Mouse (Mus musculus) right cerebral cortex, adult 2 months (tissue): ENCODE data around the gene Lbhd2.

ENCODE experiments used
- DNase-seq, 2 experiments: peaks; one replicate each; pipeline ENCODE4 v3.0.0; 2021 to 2022; ENCODE audit warnings: low spot score in 2 of 2

Gene Lbhd2

DNA sequence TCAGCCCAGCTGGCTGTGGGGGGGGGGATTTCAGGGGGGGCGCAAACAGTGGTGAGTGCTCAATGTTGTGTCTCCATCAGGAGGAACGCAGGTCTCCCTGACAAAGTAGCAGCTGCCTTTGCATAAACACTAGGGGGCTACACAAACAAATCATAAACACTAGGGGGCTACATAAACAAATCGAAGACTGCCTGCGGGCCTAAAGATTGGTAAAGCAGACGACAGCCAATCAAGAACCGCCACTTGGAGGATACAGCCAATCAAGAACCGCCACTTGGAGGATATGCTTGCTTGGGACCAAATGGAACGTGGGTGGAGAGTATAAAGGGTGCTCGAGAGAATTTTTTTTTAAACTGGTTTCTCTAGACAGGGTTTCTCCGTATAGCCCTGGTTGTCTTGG, 1.7 kb upstream of the Lbhd2 start:
- DNase-seq: no peak

- DNase-seq: no peak
Observed at GRCm38 (mm10) chr12:111409583-111409982, 3.0 kb downstream of the Lbhd2 start.

DNA sequence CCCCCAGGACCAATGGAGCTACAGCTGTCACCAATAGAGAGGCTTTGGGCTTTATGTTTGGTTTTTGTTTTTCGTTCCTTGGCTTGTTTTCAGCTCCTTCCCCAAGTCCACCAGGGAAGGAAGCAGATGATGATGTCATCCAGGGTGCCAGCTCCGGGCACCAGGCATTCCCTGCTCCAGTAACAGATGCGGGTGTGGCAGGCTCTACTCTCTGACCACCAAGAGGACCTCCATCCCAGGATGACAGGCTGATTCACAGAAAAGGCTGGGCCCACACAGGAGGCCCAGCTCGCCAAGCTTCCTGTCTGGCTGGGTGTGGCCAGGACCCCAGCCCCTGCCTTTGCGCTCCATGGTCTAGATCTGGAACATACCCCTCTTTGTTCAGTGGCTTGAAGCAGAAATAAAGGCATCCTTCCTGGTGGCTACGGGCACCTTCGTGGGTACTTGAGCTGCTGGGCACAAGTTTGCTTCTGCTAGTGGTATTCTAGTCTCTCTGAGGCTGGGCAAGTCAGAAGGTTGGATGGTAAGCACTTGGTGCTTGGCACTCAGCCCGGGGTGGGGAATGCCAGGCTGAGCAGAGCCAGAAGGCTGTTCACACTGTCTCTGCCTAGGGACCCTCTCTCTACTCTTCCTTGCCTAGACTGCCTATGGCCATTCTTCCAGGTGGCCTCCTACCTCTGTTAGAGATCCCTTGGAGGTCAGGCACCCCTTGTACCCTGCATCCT, 5.2 kb downstream of the Lbhd2 start:
- DNase-seq: no peak

GRCm38 (mm10) chr12:111412581-111413284, 6.1 kb downstream of the Lbhd2 start:
- no peak for DNase-seq

- DNase-seq: peak; percentile 91 to 92
Observed at GRCm38 (mm10) chr12:111413300-111413699, 6.7 kb downstream of the Lbhd2 start.

- no peak for DNase-seq
Observed at GRCm38 (mm10) chr12:111416921-111417779, 10.5 kb downstream of the Lbhd2 start, which contains the start of gene Exoc3l4. Gene Exoc3l4, plus strand, starts transcription at chr12:111417017.

DNA sequence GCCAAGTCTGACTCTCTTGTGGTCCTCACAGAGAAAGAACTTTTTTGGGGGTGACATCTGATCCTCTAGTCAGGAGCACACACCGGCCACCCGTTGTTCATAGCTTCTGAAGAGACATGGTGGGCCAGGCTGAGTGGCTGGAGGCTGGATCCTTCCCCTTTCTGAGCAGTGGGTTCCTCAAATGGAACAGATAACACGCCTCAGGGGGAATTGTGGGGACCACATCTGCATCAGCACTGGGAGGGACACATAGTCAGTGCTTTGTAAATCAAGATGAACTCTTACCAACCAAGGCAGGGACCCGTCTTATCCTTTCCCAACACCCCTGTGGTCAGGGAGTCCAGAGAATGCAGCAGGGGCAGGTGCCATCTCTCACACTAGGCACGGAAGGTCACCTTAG, 13.3 kb downstream of the Lbhd2 start:
- DNase-seq: no peak

DNA sequence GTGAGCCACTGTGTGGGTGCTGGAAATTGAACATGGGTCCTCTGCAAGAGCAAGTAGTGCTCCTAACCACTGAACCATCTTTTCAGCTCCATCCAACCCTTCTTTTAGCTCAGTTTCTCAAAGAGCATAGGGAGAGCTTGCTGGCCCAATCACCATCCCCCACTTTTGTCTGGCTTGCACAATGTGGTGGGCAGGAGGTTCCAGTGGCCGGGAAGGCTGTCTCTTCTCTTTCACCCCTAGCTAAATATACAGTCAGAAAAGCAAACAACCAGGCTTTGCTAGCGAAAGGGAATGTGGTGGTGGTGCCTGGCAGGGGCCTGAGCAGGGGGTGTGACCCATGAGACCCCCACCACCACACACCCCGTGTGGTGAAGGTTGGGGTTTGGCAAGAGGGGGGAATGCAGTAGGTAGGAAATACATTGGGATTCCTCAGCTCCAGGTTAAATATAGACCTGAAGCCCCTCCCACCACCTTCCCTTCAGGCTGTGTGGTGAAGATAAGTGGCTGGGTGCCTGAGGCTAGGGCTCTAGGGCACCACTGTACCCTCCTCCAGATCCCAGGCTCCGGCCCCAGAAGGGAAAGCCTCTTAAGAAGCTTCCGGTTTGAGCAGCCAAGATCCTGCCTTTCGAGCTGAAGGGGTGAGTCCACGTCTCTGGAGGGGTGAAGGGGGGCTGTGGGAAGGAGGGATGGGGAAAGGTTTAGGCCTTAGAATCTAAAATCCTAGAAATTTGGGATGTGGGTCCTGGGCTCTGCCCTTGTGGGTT, 14.5 kb downstream of the Lbhd2 start:
- no peak for DNase-seq

DNA sequence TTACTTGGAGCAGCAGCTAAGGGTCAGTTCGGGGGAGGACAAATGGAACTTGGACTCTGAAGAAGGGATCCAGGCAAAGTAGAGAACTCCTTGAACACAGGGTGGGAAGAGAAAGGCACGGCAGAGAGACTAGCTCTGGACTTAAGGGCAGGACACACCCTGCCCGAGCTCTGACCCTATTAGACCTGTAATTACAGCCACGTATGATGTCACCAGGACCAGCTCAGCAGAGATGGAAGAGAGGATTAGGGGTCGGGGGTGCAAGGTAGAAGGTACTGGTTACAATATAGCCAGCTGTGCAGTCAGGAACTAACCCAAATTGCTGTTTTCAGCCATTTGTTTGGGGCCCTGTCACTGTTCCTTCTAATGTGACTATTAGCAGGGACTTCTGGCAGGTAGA, 16.2 kb downstream of the Lbhd2 start:
- DNase-seq: no peak

DNA sequence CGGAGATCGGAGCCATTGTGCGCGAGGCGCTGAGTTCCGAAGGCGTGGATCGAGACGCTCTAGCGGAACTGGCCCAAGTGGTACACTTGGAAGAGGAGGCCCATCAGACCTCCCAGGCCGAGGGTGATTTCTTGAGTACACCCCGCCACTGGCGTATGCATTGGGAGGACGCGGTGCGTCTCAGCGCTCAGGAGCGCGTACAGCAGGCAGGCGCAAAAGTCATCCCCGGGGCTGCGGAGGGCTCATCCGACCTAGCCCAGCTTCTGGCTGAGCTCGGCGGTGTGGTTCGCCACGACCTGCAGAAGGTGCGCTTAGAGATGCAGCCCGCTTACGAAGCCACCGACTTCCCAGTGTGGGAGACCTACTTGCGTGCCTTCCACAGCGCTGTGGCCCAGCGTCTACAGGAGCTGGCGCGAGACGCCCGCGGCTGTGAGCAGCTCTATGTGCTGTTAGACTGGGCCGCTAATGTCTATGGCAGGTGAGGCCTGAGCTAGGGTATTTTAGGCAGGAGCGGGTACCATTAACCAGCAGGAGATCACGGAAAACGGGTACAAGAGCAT, 17.0 kb downstream of the Lbhd2 start:
- no peak for DNase-seq

DNA sequence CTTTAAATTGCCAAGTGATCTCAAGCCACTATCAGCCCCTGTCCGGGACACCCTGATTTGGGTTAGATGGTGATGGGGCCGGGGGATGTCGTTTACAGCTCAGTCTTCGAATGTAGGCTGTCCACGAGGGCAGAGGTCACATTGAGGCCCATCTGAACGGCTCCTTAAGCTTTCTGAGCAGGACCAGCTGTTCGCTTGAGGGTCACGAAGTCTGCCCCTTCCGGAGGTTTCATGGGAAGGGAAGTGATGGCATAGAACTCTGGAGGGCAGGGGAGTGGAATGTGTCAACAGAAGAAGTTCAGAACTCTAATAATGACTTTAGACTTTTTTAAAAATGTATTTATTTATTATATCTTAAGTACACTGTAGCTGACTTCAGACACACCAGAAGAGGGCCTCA, 17.9 kb downstream of the Lbhd2 start:
- no peak for DNase-seq

DNA sequence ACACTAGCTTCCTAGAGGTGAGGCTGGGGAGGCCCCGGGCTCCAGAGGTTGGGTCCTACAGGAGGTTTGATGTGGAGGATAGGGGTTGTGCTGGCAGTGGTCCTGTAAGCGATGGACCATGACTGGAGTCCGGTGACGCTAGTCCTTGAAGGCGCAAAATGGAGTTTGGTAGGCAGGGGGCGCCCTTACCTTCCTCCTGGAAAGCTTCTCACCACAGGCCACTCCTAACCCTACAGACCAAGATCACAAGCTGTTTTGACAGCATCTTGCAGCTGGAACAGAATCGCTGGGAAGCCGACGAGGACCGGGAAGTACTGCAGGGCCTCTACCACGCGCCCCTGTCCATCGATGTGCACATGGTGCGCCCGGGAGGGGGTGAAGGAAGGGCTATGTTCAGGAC, 18.6 kb downstream of the Lbhd2 start:
- DNase-seq: peak; percentile 86 to 89

DNA sequence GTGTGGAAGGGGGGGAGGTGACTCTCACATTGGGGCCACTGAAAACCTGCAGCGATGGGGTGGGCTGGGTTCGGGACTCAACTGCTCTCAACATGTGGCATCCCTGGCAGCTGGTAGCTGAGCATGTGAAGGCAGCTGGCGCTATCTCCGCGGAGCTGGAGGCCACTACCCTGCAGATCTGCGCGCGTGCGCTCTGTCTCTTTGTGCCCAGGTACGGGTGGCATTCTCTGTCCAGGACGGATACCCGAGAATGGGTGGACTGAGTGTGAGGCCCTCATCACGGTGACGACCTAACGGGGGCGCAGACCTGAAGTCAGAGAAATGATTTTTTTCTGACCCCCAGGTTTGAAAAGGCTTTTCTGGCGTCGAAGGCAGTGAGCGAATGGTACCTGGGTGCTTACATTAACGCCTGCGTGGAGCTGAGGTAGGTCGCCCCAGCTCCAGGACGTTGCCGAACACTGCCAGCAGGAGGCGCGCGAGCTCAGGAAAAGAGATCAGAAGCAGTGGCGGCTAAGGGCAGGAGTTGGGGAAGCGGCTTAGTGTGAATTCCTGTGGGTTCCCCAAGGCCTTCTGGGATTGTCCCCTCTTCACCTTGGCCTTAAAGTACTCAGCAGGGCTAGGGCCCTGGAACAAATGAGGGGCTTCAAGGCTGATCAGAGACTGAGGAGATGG, 19.3 kb downstream of the Lbhd2 start:
- DNase-seq: peak; percentile 94 to 97

GRCm38 (mm10) chr12:111427438-111428113, 21.0 kb downstream of the Lbhd2 start:
- no peak for DNase-seq

DNA sequence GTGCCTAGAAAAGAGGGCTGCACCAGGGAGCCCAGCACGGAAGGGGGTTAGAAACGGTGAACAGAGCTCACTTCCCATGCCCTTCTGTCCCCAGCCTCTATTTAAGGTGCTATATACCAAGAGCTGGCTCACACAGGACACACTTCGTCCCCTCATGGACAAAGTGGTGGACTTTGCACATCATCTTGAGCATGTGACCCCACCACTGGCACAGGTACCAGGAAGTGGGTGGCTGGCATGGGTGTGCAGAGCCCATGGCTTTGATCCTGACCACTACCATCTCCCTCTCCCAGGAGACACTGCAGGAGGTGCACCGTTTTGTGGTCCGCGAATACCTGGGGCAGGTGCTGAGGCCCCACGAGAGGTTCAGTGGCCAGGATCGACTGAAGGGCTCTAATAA, 21.8 kb downstream of the Lbhd2 start:
- no peak for DNase-seq

GRCm38 (mm10) chr12:111428961-111429911, 22.6 kb downstream of the Lbhd2 start:
- peak; percentile 36 to 49 for DNase-seq

- DNase-seq: no peak
Observed at GRCm38 (mm10) chr12:111430049-111430867, 23.6 kb downstream of the Lbhd2 start.
